Mouse (Mus musculus) bone marrow macrophage, adult 2 months (primary cell): ENCODE results near the gene Dlx4.

ENCODE experiments used
- CTCF ChIP-seq: IDR thresholded peaks from 2 replicates; pipeline ENCODE4 v1.5.1; 2012; ENCODE audit warnings: low read depth, mild to moderate bottlenecking, low read length, moderate library complexity
- POLR2A ChIP-seq: IDR thresholded peaks from 2 replicates; pipeline ENCODE4 v1.6.1; 2012; ENCODE audit warnings: mild to moderate bottlenecking, low read depth, low read length, borderline replicate concordance

- TF ChIP-seq CTCF (no peak), POLR2A (no peak)
Measured at GRCm38 (mm10) chr11:95133321-95133720, 12.7 kb downstream of the Dlx4 start.
